10 mouse cellular contexts compared by ENCODE assay signal in genomic region chr11:110028913-110029695, GRCm38 (mm10). TPM values are rescaled to one million over a fixed set of nuclear protein-coding genes. Genes with fewer than 3 reads are reported as not detected.
DNase-seq lines count a peak whose midpoint lies in the region; ATAC-seq and TF ChIP-seq lines count a peak whose summit lies in the region.
"Had no signal": no experiment of that assay in that cellular context is flagged by ENCODE, and none has a peak within 500 bp of the region (broad histone marks: within the 10 kb centered on the region; RNA-seq: fewer than 3 reads in every experiment).

No protein-coding gene starts in this region.

- H3K4me2 ChIP-seq in intestine, embryonic 14.5 days (ENCODE audit: low read length): no peak overlapping the region
- H3K4me2 ChIP-seq in liver, embryonic 14.5 days (ENCODE audit: low read depth): no peak overlapping the region
- H3K4me2 ChIP-seq: hindbrain, embryonic 15.5 days had no signal

- no peak overlapping the region for H3K4me3 ChIP-seq in intestine, embryonic 14.5 days (ENCODE audit: low read depth, low read length)
- H3K4me3 ChIP-seq in liver, embryonic 14.5 days (ENCODE audit: insufficient read depth in 1 of 2, low read depth in 2 of 2, low read length in 2 of 2): no peak overlapping the region
- H3K4me3 ChIP-seq: hindbrain, embryonic 15.5 days; megakaryocyte, embryonic 14.5 days had no signal

- WGBS in intestine, embryonic 14.5 days: 29% methylated on average over 7 of the region's 7 CpGs
- WGBS in liver, embryonic 14.5 days (ENCODE audit: insufficient replicate concordance): 42% methylated on average over 7 of the region's 7 CpGs

- no peaks in the 10 kb centered on the region for H3K27me3 ChIP-seq in intestine, embryonic 14.5 days (replicated peaks; ENCODE audit: control insufficient read depth, insufficient read depth, low read length)
- H3K27me3 ChIP-seq in liver, embryonic 14.5 days (ENCODE audit: control insufficient read depth, insufficient read depth, low read length): no peaks in the 10 kb centered on the region
- H3K27me3 ChIP-seq: hindbrain, embryonic 15.5 days; megakaryocyte, embryonic 14.5 days had no signal

- no peak for TF ChIP-seq EP300 in liver, embryonic 14.5 days (IDR thresholded peaks at IDR 0.05; ENCODE audit: low read depth)

- no peak overlapping the region for H3K9ac ChIP-seq in intestine, embryonic 14.5 days (ENCODE audit: low read length)
- no peak overlapping the region for H3K9ac ChIP-seq in liver, embryonic 14.5 days (replicated peaks)
- H3K9ac ChIP-seq: hindbrain, embryonic 15.5 days had no signal

- no peaks in the 10 kb centered on the region for H3K9me3 ChIP-seq in intestine, embryonic 14.5 days (ENCODE audit: control insufficient read depth, low read length)
- H3K9me3 ChIP-seq in liver, embryonic 14.5 days (ENCODE audit: control insufficient read depth, low read length): no peaks in the 10 kb centered on the region
- H3K9me3 ChIP-seq: hindbrain, embryonic 15.5 days had no signal

- no peak for TF ChIP-seq CTCF in liver, embryonic 14.5 days (IDR thresholded peaks at IDR 0.05; ENCODE audit: low read depth)

- H3K4me1 ChIP-seq in intestine, embryonic 14.5 days (replicated peaks; ENCODE audit: control insufficient read depth, insufficient read depth, low read length): no peaks in the 10 kb centered on the region; the same call in 1 of the 2 replicates
- H3K4me1 ChIP-seq in liver, embryonic 14.5 days (replicated peaks; ENCODE audit: control insufficient read depth in 2 of 2, insufficient read depth in 2 of 2, low read length in 1 of 2): peaks cover 0 to 5% of the 10 kb centered on the region in 2 experiments; a peak in 1 of 4 replicates
- H3K4me1 ChIP-seq: hindbrain, embryonic 15.5 days; megakaryocyte, embryonic 14.5 days had no signal

- ATAC-seq in intestine, embryonic 14.5 days (replicated peaks; ENCODE audit: low FRiP score, low TSS enrichment, low read depth): no peak
- ATAC-seq in liver, embryonic 14.5 days (ENCODE audit: insufficient read depth): peak; percentile 35; the same call in 1 of the 2 replicates
- no peak for ATAC-seq in inflammation-experienced regulatory T-cells, adult 6 months
- ATAC-seq in CD4-positive, CD25-positive, alpha-beta regulatory T cell, adult 4 months: no peak
- no peak for ATAC-seq in megakaryocyte-erythroid progenitor cell, adult 5-6 weeks (replicated peaks; ENCODE audit: low FRiP score, low TSS enrichment, poor library complexity, severe bottlenecking)

- no peaks in the 10 kb centered on the region for H3K36me3 ChIP-seq in intestine, embryonic 14.5 days (ENCODE audit: control insufficient read depth, insufficient read depth, low read length)
- H3K36me3 ChIP-seq in liver, embryonic 14.5 days (replicated peaks; ENCODE audit: control insufficient read depth, insufficient read depth, low read depth): no peaks in the 10 kb centered on the region
- H3K36me3 ChIP-seq: hindbrain, embryonic 15.5 days had no signal

- H3K27ac ChIP-seq in intestine, embryonic 14.5 days (ENCODE audit: low read depth): no peak overlapping the region
- no peak overlapping the region for H3K27ac ChIP-seq in liver, embryonic 14.5 days
- H3K27ac ChIP-seq: hindbrain, embryonic 15.5 days had no signal

- DNase-seq in 3T3-L1 (ENCODE audit: low read depth, low spot score) (peak; percentile 93), NIH3T3 (ENCODE audit: low read depth) (peak; percentile 84)
- DNase-seq in intestine, embryonic 14.5 days (ENCODE audit: low spot score): peak; percentile 53
- peak in 1 of 3 experiments; percentile 11 for DNase-seq in liver, embryonic 14.5 days (ENCODE audit: low read depth in 3 of 3, low spot score in 3 of 3)
- DNase-seq in neural tube, embryonic 10.5 days (ENCODE audit: extremely low spot score, low spot score): no peak

RNA-seq across cellular contexts. Expression of gene Abca8b, which starts 33.5 kb away (rescaled TPM):
- 0.66 and 0.92 TPM in 2 replicates for polyA plus RNA-seq in intestine, embryonic 14.5 days (2014; fragmentation: Nextera tagmentation; extraction: Ambion mirVana)
- 3.5 and 4.7 TPM in 2 replicates for polyA plus RNA-seq in liver, embryonic 14.5 days (2012; rRNA removed)
- 4.7 and 5.4 TPM in 2 replicates for polyA plus RNA-seq in liver, embryonic 14.5 days (2014; fragmentation: Nextera tagmentation; extraction: Ambion mirVana)
- polyA plus RNA-seq in inflammation-experienced regulatory T-cells, adult 6 months (2017; shearing (Covaris generic)): not detected
- polyA plus RNA-seq in CD4-positive, CD25-positive, alpha-beta regulatory T cell, adult 4 months (2017; shearing (Covaris generic)): under 1 TPM in 1 of 2 experiments, not detected in 1; 0.05 TPM
- total RNA-seq in megakaryocyte-erythroid progenitor cell, adult 5-6 weeks (2014; fragmentation: Nextera tagmentation): not detected in 2 replicates
- total RNA-seq in megakaryocyte-erythroid progenitor cell, adult 5-6 weeks (2017): not detected in 2 replicates
